Mouse (Mus musculus) fibroblast of lung, adult 2 months (primary cell): ENCODE results near the gene Hmcn2.

Experiments
- DNase-seq: peaks from one replicate; pipeline ENCODE4 v3.0.0-alpha.2; 2011; ENCODE audit warnings: low read depth

The Hmcn2 gene

GRCm38 (mm10) chr2:31482914-31483575 lies 168.8 kb downstream of the Hmcn2 start:
- DNase-seq = peak; percentile 60

GRCm38 (mm10) chr2:31484187-31484586 lies 170.0 kb downstream of the Hmcn2 start:
- DNase-seq = no peak

- no peak for DNase-seq
These were observed 175.0 kb downstream of the Hmcn2 start for GRCm38 (mm10) chr2:31489166-31489565.

DNA sequence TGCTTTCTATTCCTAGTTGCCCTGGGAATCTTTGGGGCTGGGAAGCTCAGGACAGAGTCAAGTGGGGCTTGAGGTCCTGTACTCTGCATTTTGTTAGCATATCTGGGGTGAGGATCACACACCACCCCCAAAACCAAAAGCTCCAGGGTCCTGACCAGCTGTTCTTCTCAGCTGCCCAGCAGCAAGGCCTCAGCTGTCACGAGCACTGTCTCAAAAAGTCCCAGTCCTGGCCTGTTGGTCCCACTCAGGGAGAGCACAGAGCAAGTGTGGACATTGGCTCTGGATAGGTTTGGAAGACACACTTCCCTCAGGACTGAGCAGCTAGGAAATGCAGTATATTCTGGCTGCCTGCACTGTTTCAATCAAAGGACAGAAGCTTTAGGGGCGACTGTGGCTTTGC lies 176.3 kb downstream of the Hmcn2 start:
- no peak for DNase-seq

- DNase-seq = no peak
These were observed 178.1 kb downstream of the Hmcn2 start for GRCm38 (mm10) chr2:31492308-31492707.

DNA sequence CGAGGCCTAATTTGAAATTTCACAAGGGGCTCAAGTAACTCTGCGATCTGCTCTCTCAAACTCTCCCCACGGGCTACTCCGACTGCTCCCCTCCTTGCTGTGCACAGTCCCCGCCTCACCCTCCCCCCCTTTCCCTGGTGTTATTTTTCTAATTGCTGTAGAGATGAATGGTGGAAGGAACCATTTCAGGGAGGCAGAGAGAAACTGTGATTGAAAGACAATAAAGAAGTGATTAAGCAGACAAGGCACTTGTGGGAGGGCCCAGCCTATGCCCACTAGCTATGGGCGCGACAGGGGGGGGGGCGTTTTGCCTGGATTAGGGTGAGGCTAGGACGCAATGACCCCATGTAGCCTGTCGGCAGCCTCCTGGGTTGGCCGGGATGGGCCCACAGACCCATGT lies 179.0 kb downstream of the Hmcn2 start:
- DNase-seq = no peak

DNA sequence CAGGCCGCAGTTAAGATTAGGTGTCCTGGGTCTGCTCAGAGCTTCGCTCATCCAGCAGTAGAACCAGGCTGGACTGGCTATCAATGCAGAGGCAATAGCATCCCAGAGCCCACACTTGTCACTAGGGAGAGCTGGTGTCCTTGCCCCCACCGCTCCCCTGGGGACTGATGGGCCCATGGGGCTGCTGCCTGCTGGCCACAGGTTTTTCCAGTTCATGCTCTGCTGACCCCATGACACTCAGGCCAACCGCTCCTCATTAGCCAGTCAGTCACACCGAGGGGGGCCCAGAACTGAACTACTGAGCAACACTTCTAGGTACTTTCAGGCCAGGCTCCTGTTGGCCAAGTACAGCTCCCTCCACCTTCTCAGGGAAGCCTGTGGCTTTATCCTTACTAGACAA lies 180.1 kb downstream of the Hmcn2 start:
- no peak for DNase-seq

DNA sequence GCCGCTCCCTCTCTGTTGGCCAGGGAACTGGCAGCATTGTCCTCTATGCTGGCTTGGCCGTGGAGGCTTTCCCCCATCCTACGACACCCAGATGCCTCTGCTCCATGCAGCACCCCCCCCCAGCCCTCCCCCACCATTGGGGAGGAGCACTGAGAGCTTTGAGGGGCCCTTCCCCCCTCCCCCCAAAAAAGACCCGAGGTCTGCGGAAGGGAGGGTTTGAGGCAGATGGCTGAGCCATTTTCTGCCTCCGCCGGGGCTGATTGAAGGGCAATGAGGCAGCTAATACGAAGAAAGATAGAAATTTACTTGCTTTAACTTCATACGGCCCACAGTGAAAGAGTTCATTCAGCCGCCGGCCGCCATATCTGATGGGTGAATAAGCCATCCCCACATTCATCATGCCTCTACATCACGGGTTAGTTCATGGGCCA lies 180.8 kb downstream of the Hmcn2 start:
- no peak for DNase-seq

GRCm38 (mm10) chr2:31496141-31496540 lies 181.9 kb downstream of the Hmcn2 start:
- DNase-seq = no peak

DNA sequence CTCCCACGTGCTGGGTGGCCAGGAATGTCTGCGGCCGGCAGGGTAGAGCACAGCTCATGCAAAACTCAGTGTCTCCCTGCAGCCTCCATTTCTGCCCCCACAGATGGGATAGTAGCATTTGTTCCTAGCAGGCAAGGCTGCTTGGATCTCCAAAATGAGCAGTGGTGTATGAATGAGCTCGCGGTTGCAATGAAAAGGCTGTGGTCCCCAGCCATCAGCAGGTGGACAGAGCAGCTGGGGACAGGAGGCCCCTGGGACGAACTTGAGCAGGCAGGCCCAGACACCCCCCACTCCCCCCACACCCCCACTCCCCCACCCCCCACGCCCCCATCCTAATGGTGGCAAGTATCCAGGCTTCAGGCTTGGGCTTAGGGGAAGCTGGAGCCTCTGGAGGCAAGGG lies 182.9 kb downstream of the Hmcn2 start:
- DNase-seq = no peak

DNA sequence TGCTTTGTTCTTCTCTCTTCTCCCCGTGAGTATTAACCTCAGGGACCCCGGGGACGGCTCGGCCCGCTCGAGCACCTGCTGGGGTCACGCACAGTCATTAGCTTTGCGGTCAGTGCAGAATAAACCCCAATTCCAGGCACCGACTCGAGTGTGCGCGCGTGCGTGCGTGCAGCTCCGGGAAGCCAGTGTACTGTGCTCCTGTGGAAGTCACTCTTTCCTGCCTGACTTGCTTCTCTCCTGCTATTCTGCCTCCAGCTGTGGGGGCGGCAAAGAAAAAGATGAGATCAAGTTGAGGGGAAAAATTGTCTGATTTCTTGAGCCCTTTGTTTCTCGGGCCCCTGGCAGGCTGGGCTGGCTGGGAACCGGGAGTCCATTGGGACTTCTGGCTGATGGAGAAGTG lies 183.4 kb downstream of the Hmcn2 start:
- DNase-seq = no peak

DNA sequence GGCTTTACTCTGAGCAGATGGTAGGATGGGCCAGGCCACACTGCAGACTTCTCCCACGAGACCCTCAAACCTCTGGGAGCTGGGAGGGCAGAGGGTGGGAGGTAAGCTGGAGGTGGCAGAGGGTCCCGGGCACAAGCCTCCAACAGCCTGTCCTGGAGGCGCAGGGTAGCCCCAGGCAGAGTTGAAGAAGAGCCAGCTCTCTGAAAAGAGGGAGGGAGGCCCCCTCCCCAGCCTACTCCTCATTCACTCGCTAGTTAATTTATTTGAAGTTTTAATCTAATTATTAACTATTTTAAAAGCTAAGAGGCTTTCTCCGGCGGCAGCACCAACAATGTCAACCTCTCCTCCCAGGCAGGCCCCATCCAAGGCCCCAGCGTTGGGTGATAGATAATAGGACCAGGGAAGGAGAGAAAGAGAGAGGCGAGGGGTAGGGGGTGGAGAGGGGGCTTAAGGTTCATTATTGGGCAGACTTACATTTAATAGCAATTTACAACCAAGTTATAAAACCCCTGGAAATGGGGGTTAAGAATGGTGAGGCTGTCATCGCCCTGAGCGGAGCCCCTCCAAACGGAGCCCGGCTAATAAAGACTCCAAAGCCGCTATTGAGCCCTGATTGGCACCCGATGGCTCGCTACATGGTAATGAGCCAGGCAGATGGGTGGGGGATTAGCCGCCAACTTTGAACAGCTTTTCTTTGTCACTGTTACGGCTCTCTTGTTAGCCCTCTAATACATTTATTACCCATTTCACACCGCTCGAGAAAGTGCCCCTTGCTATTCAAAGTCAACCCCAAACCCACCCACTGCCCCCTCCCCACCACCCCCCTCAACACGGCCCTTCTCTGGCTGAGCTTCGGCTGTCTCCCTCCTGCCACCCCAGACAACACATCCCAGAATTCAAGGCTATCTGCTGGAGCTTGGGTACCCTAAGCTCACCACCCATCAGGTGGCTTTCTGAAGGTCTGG lies 185.4 kb downstream of the Hmcn2 start:
- no peak for DNase-seq

DNA sequence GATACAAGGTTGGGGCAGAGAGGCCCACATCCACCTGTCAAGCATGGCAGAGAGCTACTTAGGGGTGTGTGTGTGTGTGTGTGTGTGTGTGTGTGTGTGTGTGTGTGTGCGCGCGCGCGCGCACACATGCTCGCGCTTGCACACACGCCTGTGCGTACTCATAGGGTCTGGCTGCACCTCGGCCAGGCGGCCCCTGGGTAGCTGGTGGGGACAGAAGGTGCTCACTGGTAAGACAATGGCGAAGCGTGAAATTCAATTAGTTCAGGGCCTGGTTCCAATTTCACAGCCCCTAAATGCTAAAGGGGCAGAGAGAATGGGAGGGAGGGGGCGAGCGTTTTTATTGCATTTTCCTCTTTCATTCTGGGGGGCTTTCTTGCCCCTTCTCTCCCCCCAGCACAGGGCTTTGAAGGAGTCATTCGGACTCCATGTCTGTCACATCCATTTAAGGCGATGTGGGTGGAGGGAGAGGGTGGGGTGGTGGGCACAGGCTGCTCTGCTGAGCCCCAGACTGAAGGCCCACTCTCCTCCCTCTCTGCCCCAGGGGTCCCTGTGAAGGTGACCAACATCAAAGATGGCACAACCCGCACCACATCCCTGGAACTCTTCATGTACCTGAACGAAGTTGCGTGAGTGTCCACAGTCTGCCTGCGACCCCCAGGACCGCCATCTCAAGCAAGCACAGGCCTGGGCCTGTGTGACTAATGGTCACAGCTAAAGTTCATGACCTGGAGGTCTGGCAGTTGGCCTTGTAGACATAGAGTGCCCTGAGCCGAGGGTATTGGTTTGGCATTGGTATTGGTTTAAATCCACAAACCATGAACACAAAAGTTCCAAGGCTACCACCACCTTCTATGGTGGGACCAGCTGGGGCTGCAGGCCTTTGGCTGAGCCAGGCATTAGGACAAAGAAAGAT lies 186.3 kb downstream of the Hmcn2 start:
- DNase-seq = no peak

DNA sequence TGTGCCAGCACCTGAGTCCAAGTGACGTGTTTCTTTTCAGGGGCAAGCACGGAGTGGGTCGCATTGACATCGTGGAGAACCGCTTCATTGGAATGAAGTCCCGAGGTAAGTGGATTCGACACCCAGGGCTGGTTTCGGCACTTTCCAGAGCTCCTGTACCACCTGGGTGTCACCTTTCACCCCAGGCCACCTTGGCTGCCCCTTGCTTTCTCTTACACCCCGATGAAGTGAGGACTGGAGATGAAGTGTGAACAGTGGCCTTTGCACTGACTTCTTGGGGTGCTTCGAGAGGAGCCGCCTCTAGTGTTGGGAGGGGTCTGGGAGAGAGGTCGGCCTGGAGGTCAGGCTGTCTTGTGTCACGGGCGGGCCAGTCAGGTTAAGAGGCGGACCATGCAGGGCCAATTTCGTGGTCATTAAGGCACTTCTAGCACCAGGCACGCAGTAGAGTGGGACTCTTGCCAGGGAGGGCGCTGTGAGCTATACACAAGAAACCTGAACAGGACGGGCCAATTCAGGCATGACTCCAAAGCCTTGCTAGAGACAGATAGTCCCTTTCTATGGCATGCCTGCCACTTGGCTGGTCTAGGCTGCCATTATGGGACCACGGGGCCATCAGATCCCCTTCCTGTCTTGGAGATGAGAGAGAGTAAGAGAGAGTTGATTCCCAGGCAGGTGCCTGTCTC lies 187.4 kb downstream of the Hmcn2 start:
- no peak for DNase-seq

GRCm38 (mm10) chr2:31502616-31503522 lies 188.7 kb downstream of the Hmcn2 start:
- no peak for DNase-seq

GRCm38 (mm10) chr2:31505472-31505871 lies 191.3 kb downstream of the Hmcn2 start:
- DNase-seq = no peak

- no peak for DNase-seq
These were observed 194.6 kb downstream of the Hmcn2 start for GRCm38 (mm10) chr2:31508851-31509250.
